8 mouse cellular contexts compared by ENCODE assay signal in the genomic region with DNA sequence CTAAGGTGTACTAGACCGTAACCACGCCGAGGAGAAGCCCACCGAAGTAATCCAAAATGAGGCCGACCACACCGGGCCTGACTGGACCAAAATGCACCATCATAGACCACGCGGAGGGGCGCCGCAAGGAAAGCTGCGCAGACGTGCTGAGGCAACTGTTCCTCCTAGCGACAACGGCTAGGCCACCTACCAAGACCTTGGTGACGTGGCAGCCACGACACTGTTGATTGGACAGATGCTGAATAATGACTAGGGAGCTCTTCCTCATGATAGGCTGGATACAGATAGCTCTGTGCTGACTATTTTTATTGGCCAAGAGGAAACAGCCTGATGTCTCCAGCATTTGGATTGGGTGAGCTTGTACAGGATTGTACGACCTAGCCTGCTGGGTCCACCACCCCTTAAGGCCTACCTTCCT.
DNase-seq lines count a peak whose midpoint lies in the region; ATAC-seq and TF ChIP-seq lines count a peak whose summit lies in the region.

No protein-coding gene starts in this region.

- DNase-seq in G1E (ENCODE audit: low spot score), result peak; percentile 87
- DNase-seq in cerebellum, adult 18-20 months, result peak; percentile 91 to 93
- DNase-seq in heart, postnatal 36 days, result peak; percentile 86 to 87
- peak; percentile 87 to 96 for DNase-seq in layer of hippocampus, adult 2 months (ENCODE audit: low spot score in 2 of 2)
- peak; percentile 96 for DNase-seq in lung, embryonic 14.5 days
- DNase-seq in thymus, adult 2 months, result peak; percentile 90

- H3K4me3 ChIP-seq in G1E (ENCODE audit: low read depth, low read length), result peak overlapping the region; percentile 77
- H3K4me3 ChIP-seq in forebrain, embryonic 16.5 days (replicated peaks; ENCODE audit: low read length), result peak overlapping the region; percentile 56
- peak overlapping the region; percentile 71 for H3K4me3 ChIP-seq in layer of hippocampus, adult 2 months
- peak overlapping the region; percentile 57 for H3K4me3 ChIP-seq in lung, embryonic 14.5 days (ENCODE audit: low read depth, low read length)
- H3K4me3 ChIP-seq in olfactory bulb, adult 2 months (ENCODE audit: insufficient read depth, low read depth, low read length), result peak overlapping the region; percentile 49
- peak overlapping the region; percentile 81 for H3K4me3 ChIP-seq in thymus, adult 2 months (ENCODE audit: control insufficient read depth, insufficient read depth, low read length)

- H3K27me3 ChIP-seq in G1E (ENCODE audit: insufficient read depth, low read length), result peaks cover 6% of the 10 kb centered on the region; the same call in 1 of the 2 replicates
- H3K27me3 ChIP-seq in forebrain, embryonic 16.5 days (replicated peaks; ENCODE audit: control insufficient read depth, insufficient read depth, low read length), result 0 out of 2 replicates have a peak, but pooled peaks cover 2% of the 10 kb centered on the region
- no peaks in the 10 kb centered on the region for H3K27me3 ChIP-seq in lung, embryonic 14.5 days (ENCODE audit: insufficient read depth, low read length)
- no peaks in the 10 kb centered on the region for H3K27me3 ChIP-seq in thymus, adult 2 months (ENCODE audit: control insufficient read depth, insufficient read depth, low read length)

- 46% methylated on average over 17 of the region's 17 CpGs for WGBS in forebrain, embryonic 16.5 days
- 49% methylated on average over 17 of the region's 17 CpGs for WGBS in lung, embryonic 14.5 days
- WGBS in olfactory bulb, adult 2 months, result 45% methylated on average over 17 of the region's 17 CpGs
- WGBS in thymus, adult 2 months, result 34% methylated on average over 17 of the region's 17 CpGs

- H3K9me3 ChIP-seq in G1E (replicated peaks), result no peaks in the 10 kb centered on the region
- H3K9me3 ChIP-seq in forebrain, embryonic 16.5 days (ENCODE audit: control insufficient read depth, low read length), result 0 out of 2 replicates have a peak, but pooled peaks cover 3% of the 10 kb centered on the region
- peaks cover 9% of the 10 kb centered on the region; the same call in 1 of the 2 replicates for H3K9me3 ChIP-seq in lung, embryonic 14.5 days (ENCODE audit: low read depth, low read length)

- peak overlapping the region; percentile 51 for H3K4me2 ChIP-seq in forebrain, embryonic 16.5 days (ENCODE audit: low read length)
- peak overlapping the region; percentile 54 for H3K4me2 ChIP-seq in lung, embryonic 14.5 days

- peaks cover 11% of the 10 kb centered on the region for H3K4me1 ChIP-seq in G1E (ENCODE audit: insufficient read depth, low read depth, low read length)
- H3K4me1 ChIP-seq in forebrain, embryonic 16.5 days (replicated peaks; ENCODE audit: control insufficient read depth, insufficient read depth, low read length), result no peaks in the 10 kb centered on the region
- peaks cover 10% of the 10 kb centered on the region; the same call in 1 of the 2 replicates for H3K4me1 ChIP-seq in lung, embryonic 14.5 days (ENCODE audit: insufficient read depth)
- peaks cover 10% of the 10 kb centered on the region; the same call in 1 of the 2 replicates for H3K4me1 ChIP-seq in olfactory bulb, adult 2 months (ENCODE audit: control insufficient read depth, insufficient read depth, low read length)
- no peaks in the 10 kb centered on the region for H3K4me1 ChIP-seq in thymus, adult 2 months (replicated peaks; ENCODE audit: control insufficient read depth, insufficient read depth, low read length)

- peak overlapping the region; percentile 57 for H3K27ac ChIP-seq in forebrain, embryonic 16.5 days (ENCODE audit: low read length)
- H3K27ac ChIP-seq in layer of hippocampus, adult 2 months, result peak overlapping the region; percentile 83
- H3K27ac ChIP-seq in lung, embryonic 14.5 days (ENCODE audit: low read depth), result peak overlapping the region; percentile 82
- H3K27ac ChIP-seq in olfactory bulb, adult 2 months (ENCODE audit: insufficient read depth, low read depth, low read length), result peak overlapping the region; percentile 70
- H3K27ac ChIP-seq in thymus, adult 2 months (ENCODE audit: control insufficient read depth, insufficient read depth, low read length), result peak overlapping the region; percentile 16; the same call in 1 of the 2 replicates

- H3K36me3 ChIP-seq in G1E (replicated peaks), result peaks cover 6% of the 10 kb centered on the region
- H3K36me3 ChIP-seq in forebrain, embryonic 16.5 days (ENCODE audit: control insufficient read depth, insufficient read depth), result no peaks in the 10 kb centered on the region
- no peaks in the 10 kb centered on the region for H3K36me3 ChIP-seq in lung, embryonic 14.5 days (ENCODE audit: insufficient read depth)
- no peaks in the 10 kb centered on the region for H3K36me3 ChIP-seq in thymus, adult 2 months (ENCODE audit: control insufficient read depth, insufficient read depth, low read length)

- TF ChIP-seq POLR2A in olfactory bulb, adult 2 months (IDR thresholded peaks at IDR 0.05; ENCODE audit: insufficient read depth, low read depth, low read length), result peak; percentile 52; the same call in 1 of the 2 replicates
- peak; percentile 62; the same call in 1 of the 2 replicates for TF ChIP-seq POLR2A in thymus, adult 2 months (IDR thresholded peaks at IDR 0.05; ENCODE audit: control insufficient read depth, extremely low read depth, insufficient read depth, low read length, poor library complexity)

- intact Hi-C loops in heart, postnatal 36 days (cut with DNase I), result loop anchor here (5.0 kb wide), 2 partner anchors 166 to 189 kb away; partner anchors contain the start of genes Cdkn1c and Kcnq1

- TF ChIP-seq CTCF in G1E (IDR thresholded peaks at IDR 0.05; ENCODE audit: low read depth, low read length), result no peak
- TF ChIP-seq CTCF in layer of hippocampus, adult 2 months (conservative IDR thresholded peaks at IDR 0.05), result no peak
- TF ChIP-seq CTCF in lung, embryonic 14.5 days (IDR thresholded peaks at IDR 0.05; ENCODE audit: low read depth), result no peak
- TF ChIP-seq CTCF in olfactory bulb, adult 2 months (IDR thresholded peaks at IDR 0.05; ENCODE audit: insufficient read depth, low read depth, low read length), result no peak
- TF ChIP-seq CTCF in thymus, adult 2 months (IDR thresholded peaks at IDR 0.05; ENCODE audit: borderline replicate concordance, control insufficient read depth, extremely low read depth, insufficient read depth, low read length, poor library complexity), result no peak

- ATAC-seq in G1E (ENCODE audit: extremely low read depth, insufficient number of reproducible peaks, low FRiP score, poor library complexity, severe bottlenecking), result peak; percentile 96
- peak; percentile 99 for ATAC-seq in forebrain, embryonic 16.5 days
- ATAC-seq in lung, embryonic 14.5 days (ENCODE audit: insufficient read depth), result peak; percentile 98

- H3K9ac ChIP-seq in forebrain, embryonic 16.5 days (replicated peaks; ENCODE audit: low read depth, low read length), result peak overlapping the region; percentile 62
- peak overlapping the region; percentile 72 for H3K9ac ChIP-seq in lung, embryonic 14.5 days

Comparison
In these comparisons a context has a peak if more than half of its experiments do, and no peak if none do; other contexts are left out.
1. Peak in every context shown above with its lines: DNase-seq, ATAC-seq, H3K4me3 ChIP-seq and H3K27ac ChIP-seq.
2. H3K27ac ChIP-seq: peak in every context shown above with its lines; median percentile 83 in layer of hippocampus, adult 2 months; 82 in lung, embryonic 14.5 days; 70 in olfactory bulb, adult 2 months; 57 in forebrain, embryonic 16.5 days; 16 in thymus, adult 2 months.